Mouse (Mus musculus): ENCODE results near the gene Btnl1.

Btnl1 gene

GRCm38 (mm10) chr17:34376847-34377246 lies at the start of gene Btnl1:
Gene Btnl1 (plus strand): TSS chr17:34377132.
- DNase-seq, result no peak

GRCm38 (mm10) chr17:34329807-34330206 lies 47.1 kb upstream of the Btnl1 start:
- no peak for DNase-seq

GRCm38 (mm10) chr17:34331200-34331599 lies 45.7 kb upstream of the Btnl1 start:
- DNase-seq, result no peak

GRCm38 (mm10) chr17:34340619-34341402 lies 36.1 kb upstream of the Btnl1 start:
- no peak for DNase-seq

- no peak for DNase-seq
These were observed 32.0 kb upstream of the Btnl1 start for GRCm38 (mm10) chr17:34344882-34345281.

GRCm38 (mm10) chr17:34345486-34345885 lies 31.4 kb upstream of the Btnl1 start:
- DNase-seq, result no peak

- no peak for DNase-seq
These were observed 30.9 kb upstream of the Btnl1 start for GRCm38 (mm10) chr17:34346041-34346440.

- peak; percentile 70 to 86 for DNase-seq
These were observed 29.2 kb upstream of the Btnl1 start for GRCm38 (mm10) chr17:34347606-34348308.

- DNase-seq, result peak; percentile 63 to 89
These were observed 27.5 kb upstream of the Btnl1 start for GRCm38 (mm10) chr17:34349429-34349828.

- DNase-seq, result no peak
These were observed 22.4 kb upstream of the Btnl1 start, which contains the start of gene Btnl2 for GRCm38 (mm10) chr17:34354539-34354938. Gene Btnl2 (plus strand): TSS chr17:34354822.

GRCm38 (mm10) chr17:34354940-34355339 lies 22.0 kb upstream of the Btnl1 start:
- peak; percentile 47 to 64 for DNase-seq

GRCm38 (mm10) chr17:34362954-34363546 lies 13.9 kb upstream of the Btnl1 start:
- DNase-seq, result no peak

GRCm38 (mm10) chr17:34363676-34364310 lies 13.1 kb upstream of the Btnl1 start:
- no peak for DNase-seq

GRCm38 (mm10) chr17:34365031-34365430 lies 11.9 kb upstream of the Btnl1 start:
- no peak for DNase-seq

GRCm38 (mm10) chr17:34370563-34370962 lies 6.4 kb upstream of the Btnl1 start:
- DNase-seq, result no peak

GRCm38 (mm10) chr17:34373055-34373709 lies 3.8 kb upstream of the Btnl1 start:
- no peak for DNase-seq

GRCm38 (mm10) chr17:34377450-34378209 lies 698 bp downstream of the Btnl1 start:
- DNase-seq, result no peak

- DNase-seq, result no peak
These were observed 1.8 kb downstream of the Btnl1 start for GRCm38 (mm10) chr17:34378716-34379115.

GRCm38 (mm10) chr17:34379451-34379850 lies 2.5 kb downstream of the Btnl1 start:
- DNase-seq, result no peak

GRCm38 (mm10) chr17:34381876-34382275 lies 4.9 kb downstream of the Btnl1 start:
- no peak for DNase-seq

GRCm38 (mm10) chr17:34383212-34383611 lies 6.3 kb downstream of the Btnl1 start:
- peak in 1 of 2 experiments; percentile 52 for DNase-seq

GRCm38 (mm10) chr17:34384699-34385098 lies 7.8 kb downstream of the Btnl1 start:
- DNase-seq, result no peak

Measured in spleen, adult 18-20 months (tissue).